Mouse (Mus musculus) kidney, embryonic 15.5 days (tissue): ENCODE measurements around the gene Mgp. TPM values are rescaled to one million over a fixed set of nuclear protein-coding genes. Genes with fewer than 3 reads are reported as not detected.
A peak's percentile ranks its signal among the peaks of the same experiment; 100 is the strongest.

Experiments
- ATAC-seq: fragments of 200-750 bp; cut with Nextera tagmentation; replicated peaks from 2 replicates; pipeline ENCODE4 v1.8.0; 2017; ENCODE audit warnings: moderate TSS enrichment; ENCODE audit not compliant: low FRiP score
- H3K27ac ChIP-seq: fragments of 300-500 bp; sonication (generic); 2 replicates; pipeline ENCODE4 v1.5.1; 2015; ENCODE audit warnings: mild to moderate bottlenecking, inconsistent platforms
- H3K27me3 ChIP-seq: fragments of 300-500 bp; sonication (generic); 2 replicates; pipeline ENCODE4 v1.6.1; 2015; ENCODE audit warnings: inconsistent platforms
- H3K36me3 ChIP-seq: fragments of 300-500 bp; sonication (generic); 2 replicates; pipeline ENCODE4 v1.6.1; 2015; ENCODE audit warnings: inconsistent platforms
- H3K4me1 ChIP-seq: fragments of 300-500 bp; sonication (generic); 2 replicates; pipeline ENCODE4 v1.6.1; 2015; ENCODE audit warnings: inconsistent platforms
- H3K4me2 ChIP-seq: fragments of 300-500 bp; sonication (generic); 2 replicates; pipeline ENCODE4 v1.6.1; 2015; ENCODE audit warnings: moderate library complexity, mild to moderate bottlenecking, inconsistent platforms
- H3K4me3 ChIP-seq: fragments of 300-500 bp; sonication (generic); replicated peaks from 2 replicates; pipeline ENCODE4 v1.5.1; 2015; ENCODE audit warnings: mild to moderate bottlenecking, inconsistent platforms
- H3K9ac ChIP-seq: fragments of 300-500 bp; sonication (generic); 2 replicates; pipeline ENCODE4 v1.6.1; 2015; ENCODE audit warnings: mild to moderate bottlenecking, inconsistent platforms
- H3K9me3 ChIP-seq: fragments of 300-500 bp; sonication (generic); replicated peaks from 2 replicates; pipeline ENCODE4 v1.6.1; 2016; ENCODE audit warnings: inconsistent platforms
- WGBS: fragments of 180-500 bp; shearing (Covaris S2); methylation state at CpG from one replicate; pipeline ENCODE4 v1.1.7; 2015; ENCODE audit warnings: mixed read lengths; 5-methylcytosine and 5-hydroxymethylcytosine counted together
- polyA plus RNA-seq: library from polyadenylated mRNA; unstranded; fragments of >200 nt; fragmentation: Nextera tagmentation; extraction: Ambion mirVana; gene quantifications from 2 replicates; pipeline ENCODE4 v1.2.1, GENCODE M21; 2015

Gene Mgp
- polyA plus RNA-seq = 210 and 216 TPM in 2 replicates

DNA sequence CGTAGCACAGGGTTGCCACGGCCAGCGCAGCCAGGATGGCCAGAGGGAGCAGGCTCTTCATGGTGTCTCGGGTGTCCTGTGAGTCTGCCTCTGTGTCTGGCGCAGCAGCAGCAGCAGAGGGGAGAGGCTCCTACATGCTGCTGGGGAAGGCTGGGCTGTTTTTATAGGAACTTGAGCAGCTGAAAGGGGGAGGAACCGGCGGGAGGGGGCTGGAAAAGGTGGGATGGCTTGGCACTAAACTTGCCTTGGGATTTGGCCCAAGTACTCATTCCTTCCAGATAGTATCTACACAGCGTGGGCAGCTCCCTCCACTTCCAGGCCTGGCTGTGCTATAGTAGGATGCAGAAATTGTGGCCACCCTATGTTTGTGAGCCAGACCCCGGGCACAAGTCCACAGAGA lies at the start of gene Mgp:
Mgp (minus strand) TSS at position 154 of the 400 bp plus-strand sequence.
- peak within 1 kb of the TSS; percentile 39 for H3K4me3 ChIP-seq
- H3K27ac ChIP-seq = peak within 1 kb of the TSS; percentile 80
- peaks cover 25% of the 10 kb centered on the region for H3K4me1 ChIP-seq
- WGBS = 10% methylated on average over 9 of the region's 9 CpGs
- H3K9me3 ChIP-seq = no peaks in the 10 kb centered on the region
- peak; percentile 92 for ATAC-seq
- H3K27me3 ChIP-seq = no peaks in the 10 kb centered on the region
- peak within 1 kb of the TSS; percentile 35; the same call in 1 of the 2 replicates for H3K9ac ChIP-seq
- H3K4me2 ChIP-seq = peak within 1 kb of the TSS; percentile 50
- 0 out of 2 replicates have a peak, but pooled peaks cover 3% of the 10 kb centered on the region for H3K36me3 ChIP-seq

DNA sequence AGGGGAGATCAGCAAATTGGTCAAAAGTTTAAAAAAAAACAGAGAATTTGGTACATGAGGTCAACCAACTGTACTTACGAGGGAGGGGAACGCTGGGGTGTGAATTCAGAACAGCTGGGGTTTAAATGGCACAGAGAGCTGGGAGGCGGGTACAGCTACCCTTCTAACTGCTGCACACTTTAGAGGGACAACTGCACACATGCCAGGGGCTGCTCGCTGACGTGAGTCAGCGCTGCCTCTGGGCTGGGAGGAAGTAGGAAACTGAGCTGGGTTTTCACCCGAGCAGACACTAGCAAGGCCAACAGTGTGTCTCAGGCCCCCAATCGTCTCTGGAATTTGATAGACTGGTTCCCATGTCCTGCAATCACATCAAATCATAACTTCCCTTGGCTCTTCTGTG lies 49.4 kb upstream of the Mgp start:
- Histone ChIP-seq H3K4me1 (peaks cover 4% of the 10 kb centered on the region; the same call in 1 of the 2 replicates), H3K27ac (no peak overlapping the region), H3K4me2 (no peak overlapping the region), H3K9ac (no peak overlapping the region), H3K36me3 (no peaks in the 10 kb centered on the region; the same call in 1 of the 2 replicates), H3K9me3 (no peaks in the 10 kb centered on the region), H3K4me3 (no peak overlapping the region), H3K27me3 (no peaks in the 10 kb centered on the region)
- 56% methylated on average over 8 of the region's 8 CpGs for WGBS
- ATAC-seq = no peak

DNA sequence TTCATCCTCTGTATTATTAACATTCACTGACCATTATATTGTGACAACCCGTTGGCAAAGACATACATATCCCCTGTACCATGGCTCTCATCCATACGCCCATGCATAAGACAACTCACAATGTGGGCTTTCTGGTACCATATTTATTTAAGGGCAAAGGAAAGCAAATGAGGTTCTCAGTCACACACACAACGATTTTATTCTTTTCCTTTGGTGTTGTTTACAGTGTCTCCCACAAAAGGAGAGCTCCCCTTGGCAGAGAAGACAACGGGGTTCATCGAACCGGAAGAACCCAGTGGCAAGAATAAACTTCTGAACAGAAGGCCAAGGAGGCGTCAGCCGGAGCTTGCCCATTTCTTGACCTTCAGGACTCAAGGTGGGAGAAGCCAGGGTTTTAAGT lies 47.9 kb upstream of the Mgp start, which contains the start of gene Pde6h:
Pde6h (plus strand) TSS at position 301 of the 400 bp plus-strand sequence.
- Histone ChIP-seq H3K27ac (no peak within 1 kb of the TSS), H3K9me3 (no peaks in the 10 kb centered on the region), H3K36me3 (no peaks in the 10 kb centered on the region; the same call in 1 of the 2 replicates), H3K27me3 (no peaks in the 10 kb centered on the region), H3K4me1 (peaks cover 4% of the 10 kb centered on the region; the same call in 1 of the 2 replicates), H3K9ac (no peak within 1 kb of the TSS), H3K4me2 (no peak within 1 kb of the TSS), H3K4me3 (no peak within 1 kb of the TSS)
- 82% methylated on average over 8 of the region's 8 CpGs for WGBS
- no peak for ATAC-seq

DNA sequence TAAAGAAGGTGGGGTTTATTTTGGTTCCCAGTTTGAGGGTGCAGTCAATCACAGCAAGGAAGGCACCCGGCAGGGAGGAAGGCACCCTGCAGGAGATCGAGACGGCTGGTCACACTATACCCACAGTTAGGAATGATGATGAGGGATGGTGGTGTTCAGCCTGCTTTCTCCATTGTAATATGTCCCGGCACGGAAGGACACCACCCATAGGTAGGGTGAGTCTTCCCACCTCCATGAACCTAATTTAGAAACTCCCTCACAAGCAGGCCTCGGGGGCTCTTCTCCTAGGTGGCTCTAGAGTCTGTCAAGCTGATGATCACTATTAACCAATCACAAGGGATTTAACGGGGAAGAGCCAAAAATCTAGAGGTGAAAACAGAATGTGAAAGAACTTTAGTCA lies 47.2 kb upstream of the Mgp start:
- ATAC-seq = no peak
- no peak overlapping the region for H3K4me2 ChIP-seq
- no peak overlapping the region for H3K4me3 ChIP-seq
- peaks cover 4% of the 10 kb centered on the region; the same call in 1 of the 2 replicates for H3K4me1 ChIP-seq
- H3K27me3 ChIP-seq = no peaks in the 10 kb centered on the region
- WGBS = 86% methylated on average over 7 of the region's 7 CpGs
- H3K9me3 ChIP-seq = no peaks in the 10 kb centered on the region
- H3K9ac ChIP-seq = no peak overlapping the region
- H3K27ac ChIP-seq = no peak overlapping the region
- H3K36me3 ChIP-seq = no peaks in the 10 kb centered on the region; the same call in 1 of the 2 replicates

DNA sequence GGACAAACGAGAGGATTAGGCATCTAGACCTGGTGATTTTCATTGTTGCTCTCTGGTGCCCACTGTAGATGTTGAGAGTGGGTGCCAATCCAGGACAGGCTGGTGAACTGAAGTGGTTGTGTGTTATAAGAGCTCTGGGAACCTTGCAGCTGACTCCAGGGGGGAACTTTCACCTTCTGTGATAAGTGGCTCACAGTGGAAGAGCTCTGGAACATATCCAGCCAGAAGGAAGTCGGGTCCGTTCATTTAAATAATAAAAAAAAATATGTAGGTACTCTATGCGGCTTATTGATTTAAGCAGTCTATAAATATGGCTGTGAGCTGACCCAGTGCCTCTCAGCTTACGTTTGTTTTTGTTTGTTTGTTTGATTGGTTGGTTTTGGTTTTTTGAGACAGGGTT lies 46.5 kb upstream of the Mgp start, which contains the start of gene Erp27:
Erp27 (minus strand) TSS at position 101 of the 400 bp plus-strand sequence.
- H3K27ac ChIP-seq = no peak within 1 kb of the TSS
- peaks cover 4% of the 10 kb centered on the region; the same call in 1 of the 2 replicates for H3K4me1 ChIP-seq
- H3K27me3 ChIP-seq = no peaks in the 10 kb centered on the region
- no peak within 1 kb of the TSS for H3K9ac ChIP-seq
- ATAC-seq = no peak
- H3K36me3 ChIP-seq = no peaks in the 10 kb centered on the region; the same call in 1 of the 2 replicates
- H3K4me2 ChIP-seq = no peak within 1 kb of the TSS
- WGBS = 71% methylated on average over 5 of the region's 5 CpGs
- H3K9me3 ChIP-seq = no peaks in the 10 kb centered on the region
- H3K4me3 ChIP-seq = no peak within 1 kb of the TSS

DNA sequence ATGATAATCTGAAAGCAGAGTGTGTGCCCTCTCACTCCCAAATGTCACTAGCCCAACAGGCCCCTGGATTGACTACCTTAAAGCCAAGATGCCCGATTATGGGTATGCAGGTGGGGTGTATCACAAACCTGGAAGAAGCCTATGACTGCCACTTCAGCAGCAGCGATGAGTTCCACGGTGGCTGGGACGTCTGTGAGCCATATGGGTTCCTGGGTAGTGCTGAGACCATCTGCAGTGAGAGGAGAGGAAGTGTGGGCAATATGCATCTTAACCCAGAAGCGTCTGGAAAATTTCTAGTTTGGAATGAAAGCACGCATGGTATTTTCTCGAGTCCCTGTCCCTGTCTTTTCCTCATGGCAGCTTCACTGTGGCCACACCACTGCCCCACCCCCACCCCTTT lies 46.0 kb upstream of the Mgp start:
- ATAC-seq = no peak
- Histone ChIP-seq H3K4me2 (no peak overlapping the region), H3K4me3 (no peak overlapping the region), H3K27ac (no peak overlapping the region), H3K36me3 (no peaks in the 10 kb centered on the region; the same call in 1 of the 2 replicates), H3K27me3 (no peaks in the 10 kb centered on the region), H3K9ac (no peak overlapping the region), H3K4me1 (peaks cover 4% of the 10 kb centered on the region; the same call in 1 of the 2 replicates), H3K9me3 (no peaks in the 10 kb centered on the region)
- WGBS = 84% methylated on average over 7 of the region's 7 CpGs

DNA sequence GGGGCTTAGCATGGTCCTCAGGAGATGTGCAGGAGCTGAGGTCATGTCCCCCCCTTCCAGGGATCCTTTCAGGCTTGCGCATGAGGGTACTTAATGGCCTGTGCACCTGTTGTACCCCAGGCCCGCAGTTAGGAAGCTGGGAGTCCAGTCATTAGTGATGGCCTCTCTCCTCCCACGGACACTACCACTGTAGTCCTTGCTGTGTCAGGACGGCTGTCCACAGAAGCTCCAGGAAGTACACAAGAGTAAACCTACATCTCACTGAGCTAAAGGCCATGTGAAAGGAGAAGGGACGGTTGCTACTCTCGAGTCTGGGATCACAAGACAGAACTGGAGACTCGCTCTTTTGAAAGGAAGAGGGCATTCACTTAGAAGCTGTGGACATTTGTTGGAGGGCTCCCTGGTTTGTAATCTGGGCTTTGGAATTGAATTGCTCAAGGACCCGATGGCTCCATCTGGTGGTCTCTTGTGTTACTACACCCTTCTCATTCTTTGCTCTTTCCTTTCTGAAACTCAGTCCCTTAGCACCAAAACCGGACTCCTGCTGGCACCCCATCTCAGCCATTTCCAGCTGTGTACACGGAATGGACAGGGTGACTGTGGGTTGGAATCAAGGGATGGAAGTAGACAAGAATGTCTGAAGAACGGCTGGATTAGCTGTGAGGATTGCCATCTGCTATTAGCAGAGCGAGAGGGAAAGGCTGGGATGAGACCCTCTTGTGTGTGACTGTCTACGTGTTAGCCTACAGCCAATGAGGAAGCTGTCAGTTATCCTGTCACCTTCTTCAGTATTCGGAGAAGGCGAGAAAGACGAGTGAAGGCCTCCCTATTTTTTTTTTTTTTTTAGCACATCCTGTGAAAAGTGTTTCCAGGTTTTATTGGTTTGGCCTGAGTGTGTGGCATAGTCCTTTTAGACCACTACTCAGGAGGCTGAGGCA lies 45.0 kb upstream of the Mgp start:
- peak; percentile 57 for ATAC-seq
- no peaks in the 10 kb centered on the region for H3K9me3 ChIP-seq
- H3K27me3 ChIP-seq = no peaks in the 10 kb centered on the region
- peak overlapping the region; percentile 41; the same call in 1 of the 2 replicates for H3K27ac ChIP-seq
- no peaks in the 10 kb centered on the region; the same call in 1 of the 2 replicates for H3K36me3 ChIP-seq
- WGBS = 33% methylated on average over 16 of the region's 16 CpGs
- H3K4me1 ChIP-seq = peaks cover 4% of the 10 kb centered on the region; the same call in 1 of the 2 replicates
- H3K4me3 ChIP-seq = no peak overlapping the region
- peak overlapping the region; percentile 15; the same call in 1 of the 2 replicates for H3K4me2 ChIP-seq
- H3K9ac ChIP-seq = no peak overlapping the region

DNA sequence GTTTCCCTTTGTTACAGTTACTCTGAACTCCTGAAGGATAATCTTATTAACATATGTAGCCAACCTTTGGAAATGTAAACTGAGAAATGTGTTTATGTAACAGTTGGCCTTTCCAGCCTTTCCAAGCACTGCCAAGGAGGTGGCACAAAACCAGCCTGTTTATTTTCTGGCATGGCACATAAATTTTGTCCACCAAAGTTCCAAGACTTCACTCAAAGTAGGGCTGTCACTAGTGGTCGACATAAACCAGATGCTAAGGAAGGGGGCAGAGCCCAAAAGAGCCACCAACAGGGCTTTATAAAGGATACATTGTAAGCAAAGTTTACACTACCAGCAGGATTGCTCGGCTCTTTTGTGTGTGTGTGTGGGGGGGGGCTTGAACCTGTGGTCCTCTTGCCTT lies 42.3 kb upstream of the Mgp start:
- ATAC-seq = no peak
- Histone ChIP-seq H3K27me3 (no peaks in the 10 kb centered on the region), H3K36me3 (no peaks in the 10 kb centered on the region), H3K4me2 (no peak overlapping the region), H3K27ac (no peak overlapping the region), H3K9ac (no peak overlapping the region), H3K9me3 (no peaks in the 10 kb centered on the region), H3K4me1 (peaks cover 12% of the 10 kb centered on the region), H3K4me3 (no peak overlapping the region)
- 16% methylated on average over 2 of the region's 2 CpGs for WGBS

DNA sequence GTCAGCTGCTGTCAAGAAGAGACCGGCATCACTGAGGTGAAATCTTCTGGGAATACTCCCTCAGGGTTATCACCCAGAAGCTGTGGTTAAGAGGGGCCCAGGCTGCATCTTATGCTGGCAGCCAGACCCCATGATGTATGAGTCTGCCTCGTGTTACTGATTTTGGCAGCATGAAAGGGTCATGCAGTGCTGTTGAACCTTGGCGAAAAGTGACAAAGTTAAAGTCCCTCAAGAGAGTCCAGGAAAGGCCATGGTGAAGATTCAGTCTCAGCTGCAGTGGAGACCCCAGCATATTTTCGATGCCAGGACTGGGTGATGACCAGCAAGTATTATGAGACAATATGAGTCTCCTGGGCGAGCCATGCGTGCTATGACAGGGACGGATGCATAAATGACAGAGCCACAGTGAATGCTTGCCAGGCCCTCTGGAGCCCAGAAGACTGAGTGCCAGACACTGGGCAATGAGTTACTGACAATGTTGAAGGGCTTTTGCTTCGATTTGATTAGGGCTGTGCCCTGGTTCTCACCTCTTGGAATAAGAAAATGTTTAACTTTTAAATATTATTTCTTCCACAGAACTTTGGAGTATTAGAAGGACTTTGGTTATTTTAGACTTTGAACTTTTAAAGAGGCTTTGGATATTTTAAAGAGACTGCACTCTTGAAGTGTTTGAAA lies 40.2 kb upstream of the Mgp start:
- no peak overlapping the region for H3K27ac ChIP-seq
- H3K27me3 ChIP-seq = no peaks in the 10 kb centered on the region

DNA sequence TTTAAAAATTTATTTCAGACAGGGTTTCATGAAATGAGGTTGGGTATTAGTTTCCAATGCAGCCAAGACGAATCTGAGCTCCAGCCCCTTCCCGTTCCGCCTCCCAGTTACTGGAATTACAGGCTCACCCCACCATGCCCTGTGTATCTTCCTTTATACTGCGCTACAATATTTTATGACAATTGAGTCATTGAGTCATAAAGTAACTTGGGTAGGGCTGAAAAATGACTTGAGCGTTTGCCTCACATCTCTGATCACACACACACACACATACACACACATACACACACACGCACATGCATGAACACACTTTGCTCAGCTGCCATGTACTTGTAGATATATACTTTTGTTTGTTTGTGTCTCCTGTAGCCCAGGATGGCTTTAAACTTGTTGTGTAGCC lies 38.6 kb upstream of the Mgp start:
- H3K9ac ChIP-seq = no peak overlapping the region
- WGBS = 90% methylated on average over 6 of the region's 6 CpGs
- no peaks in the 10 kb centered on the region for H3K27me3 ChIP-seq
- peaks cover 15% of the 10 kb centered on the region for H3K4me1 ChIP-seq
- H3K27ac ChIP-seq = no peak overlapping the region
- H3K36me3 ChIP-seq = no peaks in the 10 kb centered on the region
- H3K4me2 ChIP-seq = no peak overlapping the region
- ATAC-seq = no peak
- no peaks in the 10 kb centered on the region for H3K9me3 ChIP-seq
- no peak overlapping the region for H3K4me3 ChIP-seq

More for the DNA sequence above, 40.2 kb upstream of the Mgp start:
- peaks cover 12% of the 10 kb centered on the region for H3K4me1 ChIP-seq
- H3K4me3 ChIP-seq = no peak overlapping the region
- H3K4me2 ChIP-seq = no peak overlapping the region
- no peak overlapping the region for H3K9ac ChIP-seq
- no peaks in the 10 kb centered on the region for H3K36me3 ChIP-seq
- WGBS = 78% methylated on average over 8 of the region's 8 CpGs
- no peaks in the 10 kb centered on the region for H3K9me3 ChIP-seq
- no peak for ATAC-seq

DNA sequence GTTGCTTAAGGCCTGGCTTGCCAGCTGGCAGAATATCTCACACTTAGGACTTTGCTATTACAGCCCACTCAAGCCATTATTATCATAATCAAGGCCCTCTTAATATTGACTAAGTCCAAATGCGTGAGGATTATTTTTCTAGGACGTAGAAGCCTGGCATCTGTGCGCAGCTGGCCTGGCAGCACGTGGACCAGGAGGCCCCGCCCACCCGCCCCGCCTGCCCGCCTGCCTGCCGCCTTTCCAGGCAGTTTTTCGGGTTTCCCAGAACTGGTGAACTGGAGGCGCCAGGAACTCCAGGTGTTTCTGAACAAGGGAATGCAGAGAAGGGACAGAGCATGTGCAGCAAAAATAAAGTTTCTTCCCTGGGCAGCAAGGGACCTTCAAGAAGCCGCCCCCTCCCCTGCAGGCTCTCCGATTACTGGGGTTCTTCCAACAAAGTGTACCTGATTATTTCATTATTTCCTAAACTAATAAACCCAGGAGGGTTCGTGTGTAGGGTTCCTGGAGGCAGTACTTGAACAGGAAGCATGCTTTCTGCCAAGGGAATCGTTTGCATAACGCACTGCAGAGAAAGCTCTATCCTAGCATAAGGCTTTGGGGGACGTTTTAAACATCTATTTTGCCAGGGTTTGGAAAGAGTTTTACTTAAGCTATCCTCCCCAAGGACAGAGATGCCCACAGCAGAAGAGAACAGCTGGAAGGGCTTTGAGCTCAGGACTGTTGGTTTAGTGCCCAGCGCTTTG lies 37.9 kb upstream of the Mgp start:
- H3K4me1 ChIP-seq = peaks cover 15% of the 10 kb centered on the region
- peak overlapping the region; percentile 64 for H3K27ac ChIP-seq
- H3K27me3 ChIP-seq = no peaks in the 10 kb centered on the region
- H3K4me3 ChIP-seq = peak overlapping the region; percentile 14; the same call in 1 of the 2 replicates
- 14% methylated on average over 18 of the region's 18 CpGs for WGBS
- H3K4me2 ChIP-seq = peak overlapping the region; percentile 49
- peak; percentile 69 for ATAC-seq
- H3K36me3 ChIP-seq = no peaks in the 10 kb centered on the region
- H3K9me3 ChIP-seq = no peaks in the 10 kb centered on the region
- H3K9ac ChIP-seq = no peak overlapping the region
